Mouse (Mus musculus): Measurements from ENCODE around the gene Car5b. TPM values are rescaled to one million over a fixed set of nuclear protein-coding genes. Genes with fewer than 3 reads are reported as not detected.

The Car5b gene
- 2.2 TPM in 2 replicates for polyA plus RNA-seq (2015; fragmentation: Nextera tagmentation; extraction: Ambion mirVana)

DNA sequence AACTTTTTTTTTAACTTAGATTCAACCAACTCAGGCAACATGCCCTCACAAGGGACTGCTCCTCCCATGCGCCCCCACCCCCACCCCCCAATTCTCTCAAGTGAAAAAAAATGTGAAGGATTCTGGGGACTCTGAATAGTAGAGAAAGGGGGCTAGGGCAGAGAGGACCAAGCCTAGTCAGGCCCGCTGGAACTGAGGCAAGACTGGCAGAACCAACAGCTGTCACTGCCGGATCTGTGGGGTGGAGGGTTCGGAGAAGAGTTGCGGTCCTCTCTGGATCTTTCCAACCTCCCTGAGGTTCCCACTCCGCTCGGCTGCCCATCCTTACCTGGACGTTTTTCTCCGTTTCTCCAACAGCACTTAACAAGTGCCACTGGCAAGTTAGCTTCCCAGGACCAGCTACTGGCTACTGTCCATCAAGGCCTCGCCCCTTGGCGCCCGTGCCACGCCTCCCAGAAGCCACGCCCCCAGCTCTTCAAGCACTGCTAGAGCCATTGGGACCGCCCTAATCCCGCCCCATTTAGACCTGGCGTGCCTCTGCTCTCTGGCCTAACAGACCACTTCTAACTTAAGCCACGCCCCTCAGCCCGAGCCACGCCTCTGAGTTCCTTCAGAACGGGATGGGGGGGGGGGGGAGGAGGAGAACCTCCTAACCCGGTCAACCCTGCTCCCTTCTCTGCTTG lies at the start of gene Car5b:
Gene Car5b, minus strand, starts transcription at position 391 of the 683 bp plus-strand sequence.

DNA sequence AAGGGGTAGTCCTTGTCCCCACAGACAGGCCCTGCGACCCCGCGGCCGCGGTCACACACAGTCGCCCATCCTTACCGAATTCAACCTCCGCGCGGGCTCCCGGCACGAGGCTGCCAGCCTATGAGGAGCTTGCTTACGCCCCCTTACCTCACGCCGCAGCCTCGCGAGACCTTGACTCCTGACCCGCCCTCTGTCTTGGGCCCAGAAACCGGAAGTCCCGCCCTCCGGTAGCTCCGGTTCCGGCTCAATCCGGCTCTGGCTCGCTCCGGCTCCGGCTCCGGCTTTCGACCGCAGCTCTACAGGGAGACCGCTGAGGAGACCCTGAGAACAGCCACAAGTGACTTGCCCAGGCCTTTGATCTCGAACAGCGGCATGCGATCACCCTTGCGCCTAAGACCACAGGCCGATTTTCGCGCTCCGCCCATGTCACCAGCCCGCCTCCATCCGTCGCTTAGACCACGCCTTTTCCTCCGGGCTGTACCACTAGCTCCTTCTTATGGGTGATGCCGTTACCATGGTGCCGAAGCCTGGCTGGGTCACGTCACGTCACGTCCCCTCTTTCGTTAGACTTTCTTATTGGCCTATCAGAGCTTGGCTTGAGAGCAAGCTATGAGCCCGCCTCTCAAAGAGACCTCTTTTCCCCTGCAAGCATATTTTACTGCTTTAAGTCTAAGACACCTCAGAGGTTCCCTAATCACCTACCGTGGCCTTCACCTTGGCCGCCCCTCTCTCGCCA lies 48.4 kb upstream of the Car5b start, which contains the start of gene Siah1b:
Gene Siah1b, minus strand, starts transcription at position 454 of the 736 bp plus-strand sequence.

GRCm38 (mm10) chrX:163958467-163958875 lies 69.3 kb downstream of the Car5b start, which contains the start of gene Zrsr2:
TSS of gene Zrsr2 (minus strand) at chrX:163958661.

Other genes starting within 250 kb of the Car5b start
- gene Ap1s2, start 119.0 kb downstream of the Car5b start, polyA plus RNA-seq (2015; fragmentation: Nextera tagmentation; extraction: Ambion mirVana): 139 and 160 TPM in 2 replicates
- gene Zrsr2, start 69.3 kb downstream of the Car5b start, polyA plus RNA-seq (2015; fragmentation: Nextera tagmentation; extraction: Ambion mirVana): 78.8 and 97.4 TPM in 2 replicates
- gene Siah1b, start 48.5 kb upstream of the Car5b start, polyA plus RNA-seq (2015; fragmentation: Nextera tagmentation; extraction: Ambion mirVana): 12.9 and 13.1 TPM in 2 replicates
- 0.12 TPM in 1 of 2 replicates, not detected in the other for gene Cltrn, start 60.8 kb upstream of the Car5b start, polyA plus RNA-seq (2015; fragmentation: Nextera tagmentation; extraction: Ambion mirVana)
- gene Ace2, start 111.3 kb upstream of the Car5b start, polyA plus RNA-seq (2015; fragmentation: Nextera tagmentation; extraction: Ambion mirVana): 0.50 and 0.74 TPM in 2 replicates
- gene Bmx, start 230.2 kb upstream of the Car5b start, polyA plus RNA-seq (2015; fragmentation: Nextera tagmentation; extraction: Ambion mirVana): 0.32 and 0.33 TPM in 2 replicates
- 5.8 and 5.9 TPM in 2 replicates for gene Pir, start 241.4 kb upstream of the Car5b start, polyA plus RNA-seq (2015; fragmentation: Nextera tagmentation; extraction: Ambion mirVana)